Mouse (Mus musculus): Measurements from ENCODE around the gene Dlk2. TPM values are rescaled to one million over a fixed set of nuclear protein-coding genes. Genes with fewer than 3 reads are reported as not detected.

Gene Dlk2
- 1.2 and 2.0 TPM in 2 replicates for polyA plus RNA-seq (2014; fragmentation: Nextera tagmentation; extraction: Ambion mirVana)

GRCm38 (mm10) chr17:46297364-46298219 lies at the start of gene Dlk2:
Dlk2 (plus strand) TSS chr17:46297421.
- Histone ChIP-seq H3K27me3 (ENCODE audit: control insufficient read depth, insufficient read depth, low read length) (peaks cover 33% of the 10 kb centered on the region), H3K4me1 (ENCODE audit: control insufficient read depth, insufficient read depth, low read length) (peaks cover 9% of the 10 kb centered on the region; the same call in 1 of the 2 replicates), H3K36me3 (replicated peaks; ENCODE audit: control insufficient read depth, insufficient read depth, low read depth, low read length) (no peaks in the 10 kb centered on the region), H3K4me2 (ENCODE audit: low read depth, low read length) (peak within 1 kb of the TSS; percentile 100), H3K9me3 (replicated peaks; ENCODE audit: control insufficient read depth, low read length) (no peaks in the 10 kb centered on the region), H3K4me3 (ENCODE audit: low read depth, low read length) (peak within 1 kb of the TSS; percentile 67), H3K27ac (replicated peaks; ENCODE audit: low read depth, low read length) (no peak within 1 kb of the TSS), H3K9ac (replicated peaks; ENCODE audit: low read length) (peak within 1 kb of the TSS; percentile 56)
- WGBS, result under 1% methylated on average over 69 of the region's 86 CpGs
- peak; percentile 34; the same call in 1 of the 2 replicates for ATAC-seq (replicated peaks; ENCODE audit: insufficient number of reproducible peaks, low FRiP score, low TSS enrichment, low read depth)
- DNase-seq (ENCODE audit: low spot score), result peak; percentile 41

DNA sequence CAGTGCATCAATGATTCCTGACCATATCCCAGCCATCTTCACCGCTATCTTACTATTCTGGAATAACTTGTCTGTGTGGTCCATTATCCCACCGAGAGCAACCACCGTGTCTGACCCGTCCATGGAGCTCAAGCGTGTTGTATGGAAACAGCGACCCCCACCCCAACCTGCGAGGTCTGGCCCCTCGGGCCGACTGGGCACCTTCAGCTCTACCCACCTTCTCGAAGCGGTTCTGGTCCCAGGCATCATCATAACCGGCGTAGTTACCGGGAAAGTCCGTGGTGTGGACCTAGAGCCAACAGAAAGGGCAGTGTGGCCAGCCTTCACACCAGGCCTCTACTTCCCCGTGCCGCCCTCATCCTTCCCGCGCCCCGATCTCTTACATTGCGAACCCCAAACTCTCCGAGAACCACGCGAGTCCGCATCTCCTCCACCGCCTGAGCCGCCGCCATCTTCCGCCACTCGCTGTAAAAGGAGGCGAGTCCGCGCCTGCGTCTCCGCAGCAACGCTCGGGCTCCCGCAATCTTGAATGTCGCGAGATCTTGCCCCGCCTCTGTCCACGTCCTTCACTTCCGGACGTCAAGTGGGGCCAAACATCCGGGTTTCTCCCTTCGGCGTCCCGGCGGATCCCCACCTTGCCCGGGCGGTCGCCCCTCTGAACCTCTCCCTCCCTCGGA lies 49.6 kb upstream of the Dlk2 start, which contains the start of the genes Polr1c and Yipf3:
Polr1c (minus strand) TSS at position 543 of the 677 bp plus-strand sequence.
Yipf3 (plus strand) TSS at position 569 of the 677 bp plus-strand sequence.
- ATAC-seq (replicated peaks; ENCODE audit: insufficient number of reproducible peaks, low FRiP score, low TSS enrichment, low read depth) (peak; percentile 81), DNase-seq (ENCODE audit: low spot score) (peak; percentile 98)
- Histone ChIP-seq H3K4me2 (ENCODE audit: low read depth, low read length) (peak within 1 kb of the TSS; percentile 85), H3K9ac (replicated peaks; ENCODE audit: low read length) (peak within 1 kb of the TSS; percentile 85), H3K4me3 (ENCODE audit: low read depth, low read length) (peak within 1 kb of the TSS; percentile 89), H3K36me3 (replicated peaks; ENCODE audit: control insufficient read depth, insufficient read depth, low read depth, low read length) (peaks cover 32% of the 10 kb centered on the region), H3K27ac (replicated peaks; ENCODE audit: low read depth, low read length) (no peak within 1 kb of the TSS), H3K27me3 (ENCODE audit: control insufficient read depth, insufficient read depth, low read length) (no peaks in the 10 kb centered on the region), H3K4me1 (ENCODE audit: control insufficient read depth, insufficient read depth, low read length) (no peaks in the 10 kb centered on the region; the same call in none of the 2 replicates), H3K9me3 (replicated peaks; ENCODE audit: control insufficient read depth, low read length) (no peaks in the 10 kb centered on the region)
- 0% methylated on average over 53 of the region's 53 CpGs for WGBS

GRCm38 (mm10) chr17:46248189-46248522 lies 49.1 kb upstream of the Dlk2 start:
- Histone ChIP-seq H3K4me2 (ENCODE audit: low read depth, low read length) (peak overlapping the region; percentile 85), H3K36me3 (replicated peaks; ENCODE audit: control insufficient read depth, insufficient read depth, low read depth, low read length) (peaks cover 30% of the 10 kb centered on the region), H3K9ac (replicated peaks; ENCODE audit: low read length) (peak overlapping the region; percentile 85), H3K9me3 (replicated peaks; ENCODE audit: control insufficient read depth, low read length) (no peaks in the 10 kb centered on the region), H3K27ac (replicated peaks; ENCODE audit: low read depth, low read length) (no peak overlapping the region), H3K4me3 (ENCODE audit: low read depth, low read length) (peak overlapping the region; percentile 89), H3K4me1 (ENCODE audit: control insufficient read depth, insufficient read depth, low read length) (no peaks in the 10 kb centered on the region; the same call in none of the 2 replicates), H3K27me3 (ENCODE audit: control insufficient read depth, insufficient read depth, low read length) (no peaks in the 10 kb centered on the region)
- WGBS, result under 1% methylated on average over 37 of the region's 37 CpGs
- ATAC-seq (replicated peaks; ENCODE audit: insufficient number of reproducible peaks, low FRiP score, low TSS enrichment, low read depth) (0 out of 2 replicates have a peak, but pooled peaks have one; percentile 2), DNase-seq (ENCODE audit: low spot score) (no peak)

DNA sequence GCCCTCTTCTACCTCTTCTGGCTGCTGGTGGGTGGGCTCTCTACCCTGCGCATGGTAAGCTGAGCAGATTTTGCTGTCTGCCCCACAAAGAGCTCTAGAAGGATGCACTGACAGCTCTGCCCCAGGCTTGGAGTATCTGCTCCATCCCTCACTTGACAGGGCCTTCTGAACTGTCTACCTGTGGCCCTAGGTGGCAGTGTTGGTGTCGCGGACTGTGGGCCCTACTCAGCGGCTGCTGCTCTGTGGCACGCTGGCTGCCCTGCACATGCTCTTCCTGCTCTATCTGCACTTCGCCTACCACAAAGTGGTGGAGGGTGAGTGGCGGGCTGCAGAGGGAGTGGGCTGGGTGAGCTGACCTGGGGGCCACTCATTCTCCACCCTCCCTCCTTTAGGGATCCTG lies 46.0 kb upstream of the Dlk2 start:
- H3K27me3 ChIP-seq (ENCODE audit: control insufficient read depth, insufficient read depth, low read length), result peaks cover 11% of the 10 kb centered on the region
- 80% methylated on average over 7 of the region's 7 CpGs for WGBS
- DNase-seq (ENCODE audit: low spot score), result no peak
- H3K27ac ChIP-seq (replicated peaks; ENCODE audit: low read depth, low read length), result no peak overlapping the region
- H3K36me3 ChIP-seq (replicated peaks; ENCODE audit: control insufficient read depth, insufficient read depth, low read depth, low read length), result peaks cover 16% of the 10 kb centered on the region
- peaks cover 5% of the 10 kb centered on the region for H3K4me1 ChIP-seq (ENCODE audit: control insufficient read depth, insufficient read depth, low read length)
- H3K4me3 ChIP-seq (ENCODE audit: low read depth, low read length), result no peak overlapping the region
- no peaks in the 10 kb centered on the region for H3K9me3 ChIP-seq (replicated peaks; ENCODE audit: control insufficient read depth, low read length)
- no peak overlapping the region for H3K4me2 ChIP-seq (ENCODE audit: low read depth, low read length)
- no peak for ATAC-seq (replicated peaks; ENCODE audit: insufficient number of reproducible peaks, low FRiP score, low TSS enrichment, low read depth)
- no peak overlapping the region for H3K9ac ChIP-seq (replicated peaks; ENCODE audit: low read length)

DNA sequence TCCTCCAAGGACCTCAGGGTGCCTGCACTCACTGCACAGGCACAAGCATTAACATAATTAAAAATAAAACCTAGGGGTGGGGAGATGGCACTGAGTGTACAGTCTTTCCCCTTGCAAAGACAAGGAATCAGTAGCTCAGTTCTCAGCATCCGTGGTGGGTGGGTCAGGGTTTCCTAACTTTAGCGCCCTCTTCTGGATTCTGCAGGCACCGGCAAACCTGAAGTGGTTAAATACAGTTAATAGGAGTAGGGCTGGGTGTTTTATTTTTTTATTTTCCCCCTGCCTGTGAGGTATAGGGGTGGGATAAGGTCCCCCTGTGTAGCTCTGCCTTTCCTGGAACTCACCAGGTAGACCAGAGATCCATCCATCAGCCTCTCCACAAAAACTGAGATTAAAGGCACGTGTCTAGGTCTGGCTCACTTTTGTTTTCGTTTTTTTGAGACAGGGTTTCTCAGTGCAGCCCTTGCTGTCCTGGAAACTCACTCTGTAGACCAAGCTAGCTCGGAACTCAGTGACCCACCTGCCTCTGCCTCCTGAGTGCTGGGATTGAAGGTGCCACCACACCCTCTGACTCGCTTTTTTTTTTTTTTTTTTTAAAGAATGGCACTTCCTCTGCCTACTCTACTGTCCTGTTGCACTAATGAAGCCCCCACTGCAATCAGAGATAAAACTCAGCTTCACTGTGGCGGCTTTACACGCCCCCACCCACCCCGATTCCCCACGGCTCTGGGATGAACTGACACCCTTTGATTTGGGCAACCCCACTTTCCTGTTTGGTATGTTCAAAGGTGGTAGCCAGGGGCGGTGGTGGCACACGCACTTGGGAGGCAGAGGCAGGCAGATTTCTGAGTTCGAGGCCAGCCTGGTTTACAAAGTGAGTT lies 44.4 kb upstream of the Dlk2 start:
- Histone ChIP-seq H3K27me3 (ENCODE audit: control insufficient read depth, insufficient read depth, low read length) (peaks cover 11% of the 10 kb centered on the region), H3K4me3 (ENCODE audit: low read depth, low read length) (peak overlapping the region; percentile 67; the same call in 1 of the 2 replicates), H3K9ac (replicated peaks; ENCODE audit: low read length) (no peak overlapping the region), H3K4me1 (ENCODE audit: control insufficient read depth, insufficient read depth, low read length) (peaks cover 5% of the 10 kb centered on the region; the same call in 1 of the 2 replicates), H3K36me3 (replicated peaks; ENCODE audit: control insufficient read depth, insufficient read depth, low read depth, low read length) (peaks cover 16% of the 10 kb centered on the region), H3K9me3 (replicated peaks; ENCODE audit: control insufficient read depth, low read length) (no peaks in the 10 kb centered on the region), H3K27ac (replicated peaks; ENCODE audit: low read depth, low read length) (no peak overlapping the region), H3K4me2 (ENCODE audit: low read depth, low read length) (no peak overlapping the region; the same call in 1 of the 2 replicates)
- peak; percentile 72 for DNase-seq (ENCODE audit: low spot score)
- ATAC-seq (replicated peaks; ENCODE audit: insufficient number of reproducible peaks, low FRiP score, low TSS enrichment, low read depth), result no peak
- 64% methylated on average over 14 of the region's 14 CpGs for WGBS

DNA sequence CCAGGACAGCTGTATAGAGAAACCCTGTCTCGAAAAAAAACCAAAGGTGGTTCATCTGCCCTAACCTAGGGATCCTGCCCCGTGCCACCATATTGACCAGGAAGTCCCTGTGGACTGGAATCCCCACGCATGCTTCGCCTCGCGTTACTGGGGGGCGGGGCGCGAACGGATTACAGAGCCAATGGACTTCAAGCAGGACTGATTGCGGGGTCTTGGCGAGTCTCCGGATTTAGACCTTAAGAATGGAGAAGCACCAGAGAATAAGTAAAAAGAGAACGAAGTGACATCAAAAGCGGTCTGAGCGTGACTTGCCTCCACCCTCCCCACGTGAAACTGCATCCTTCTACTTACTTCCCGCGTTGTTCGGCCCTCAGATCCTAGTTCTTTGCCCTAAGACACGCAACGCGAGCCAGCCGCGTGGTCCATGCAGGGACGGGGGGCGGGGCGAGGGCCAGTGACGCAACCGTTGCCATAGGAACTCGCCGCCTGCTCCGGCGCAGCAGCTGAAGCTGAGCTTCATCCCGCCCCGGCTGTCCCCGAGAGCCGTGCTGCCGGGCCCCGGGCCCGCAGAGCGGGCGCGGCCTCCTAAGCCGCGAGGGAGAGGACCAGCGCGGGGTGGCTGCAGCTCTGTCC lies 43.7 kb upstream of the Dlk2 start, which contains the start of gene Lrrc73:
Lrrc73 (plus strand) TSS at position 80 of the 633 bp plus-strand sequence.
- Histone ChIP-seq H3K4me2 (ENCODE audit: low read depth, low read length) (peak within 1 kb of the TSS; percentile 99), H3K4me3 (ENCODE audit: low read depth, low read length) (peak within 1 kb of the TSS; percentile 67), H3K36me3 (replicated peaks; ENCODE audit: control insufficient read depth, insufficient read depth, low read depth, low read length) (peaks cover 16% of the 10 kb centered on the region), H3K9ac (replicated peaks; ENCODE audit: low read length) (peak within 1 kb of the TSS; percentile 60), H3K27ac (replicated peaks; ENCODE audit: low read depth, low read length) (no peak within 1 kb of the TSS; the same call in 1 of the 2 replicates), H3K9me3 (replicated peaks; ENCODE audit: control insufficient read depth, low read length) (no peaks in the 10 kb centered on the region), H3K27me3 (ENCODE audit: control insufficient read depth, insufficient read depth, low read length) (peaks cover 11% of the 10 kb centered on the region), H3K4me1 (ENCODE audit: control insufficient read depth, insufficient read depth, low read length) (peaks cover 5% of the 10 kb centered on the region; the same call in 1 of the 2 replicates)
- DNase-seq (ENCODE audit: low spot score) (peak; percentile 95), ATAC-seq (replicated peaks; ENCODE audit: insufficient number of reproducible peaks, low FRiP score, low TSS enrichment, low read depth) (peak; percentile 63; the same call in 1 of the 2 replicates)
- WGBS, result under 1% methylated on average over 45 of the region's 48 CpGs

DNA sequence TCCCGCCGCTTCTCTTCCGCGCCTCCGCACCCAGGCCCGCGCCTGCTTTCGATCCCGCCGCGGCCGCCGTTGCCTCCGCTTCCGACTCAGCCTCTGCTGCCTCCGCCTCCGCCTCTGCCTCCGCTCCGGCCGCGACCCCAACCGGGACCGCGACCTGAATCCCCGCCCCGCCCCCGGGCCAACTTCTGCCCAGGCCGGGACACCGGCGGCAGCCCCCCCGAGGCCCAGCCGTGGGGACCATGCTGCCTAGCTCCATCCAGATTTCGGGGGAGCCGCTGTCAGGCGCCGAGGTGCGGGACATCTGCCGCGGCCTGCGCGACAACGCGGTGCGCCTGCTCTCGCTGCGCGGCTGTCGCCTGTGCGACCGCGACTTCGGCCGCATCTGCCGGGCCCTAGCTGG lies 43.1 kb upstream of the Dlk2 start:
- Histone ChIP-seq H3K27me3 (ENCODE audit: control insufficient read depth, insufficient read depth, low read length) (peaks cover 11% of the 10 kb centered on the region), H3K36me3 (replicated peaks; ENCODE audit: control insufficient read depth, insufficient read depth, low read depth, low read length) (peaks cover 18% of the 10 kb centered on the region), H3K9ac (replicated peaks; ENCODE audit: low read length) (peak overlapping the region; percentile 60), H3K27ac (replicated peaks; ENCODE audit: low read depth, low read length) (no peak overlapping the region; the same call in 1 of the 2 replicates), H3K9me3 (replicated peaks; ENCODE audit: control insufficient read depth, low read length) (no peaks in the 10 kb centered on the region), H3K4me2 (ENCODE audit: low read depth, low read length) (peak overlapping the region; percentile 99), H3K4me3 (ENCODE audit: low read depth, low read length) (peak overlapping the region; percentile 67), H3K4me1 (ENCODE audit: control insufficient read depth, insufficient read depth, low read length) (peaks cover 5% of the 10 kb centered on the region; the same call in 1 of the 2 replicates)
- ATAC-seq (replicated peaks; ENCODE audit: insufficient number of reproducible peaks, low FRiP score, low TSS enrichment, low read depth) (no peak; the same call in 1 of the 2 replicates), DNase-seq (ENCODE audit: low spot score) (no peak)
- WGBS, result 3% methylated on average over 45 of the region's 54 CpGs

Measured in embryonic facial prominence, embryonic 11.5 days (tissue).